Mouse (Mus musculus): ENCODE data around the gene Brd1. TPM values are rescaled to one million over a fixed set of nuclear protein-coding genes. Genes with fewer than 3 reads are reported as not detected.
A peak's percentile ranks its signal among the peaks of the same experiment; 100 is the strongest.
"Not testable (repeated sequence)": the region's sequence is repeated elsewhere in the genome, so short reads cannot be mapped to it uniquely, and the experiment has no call there.

Brd1 gene
- 10 to 100 TPM; 15.8 to 21.7 (median 20.6) TPM for polyA plus RNA-seq (2017; shearing (Covaris generic))

GRCm38 (mm10) chr15:88733834-88734571, at the start of gene Brd1:
Brd1 (minus strand) TSS chr15:88734233.
- peak; percentile 45 for ATAC-seq

GRCm38 (mm10) chr15:88774630-88775029, 40.6 kb upstream of the Brd1 start:
- ATAC-seq: not testable (repeated sequence)

- ATAC-seq: no peak
Measured at GRCm38 (mm10) chr15:88768537-88768936, 34.5 kb upstream of the Brd1 start.

- not testable (repeated sequence) for ATAC-seq
Measured at GRCm38 (mm10) chr15:88766139-88766538, 32.1 kb upstream of the Brd1 start.

GRCm38 (mm10) chr15:88761551-88761950, 27.5 kb upstream of the Brd1 start:
- ATAC-seq: no peak

GRCm38 (mm10) chr15:88758061-88758460, 24.0 kb upstream of the Brd1 start:
- no peak for ATAC-seq

GRCm38 (mm10) chr15:88755761-88756160, 21.7 kb upstream of the Brd1 start:
- no peak for ATAC-seq

GRCm38 (mm10) chr15:88754896-88755295, 20.9 kb upstream of the Brd1 start:
- ATAC-seq: no peak

- peak; percentile 5 for ATAC-seq
Measured at GRCm38 (mm10) chr15:88752403-88752733, 18.3 kb upstream of the Brd1 start.

GRCm38 (mm10) chr15:88751564-88752402, 17.8 kb upstream of the Brd1 start, which contains the start of gene Zbed4:
Zbed4 (plus strand) TSS chr15:88751660.
- peak; percentile 32 for ATAC-seq

GRCm38 (mm10) chr15:88750677-88751563, 16.9 kb upstream of the Brd1 start:
- peak; percentile 92 for ATAC-seq

GRCm38 (mm10) chr15:88750032-88750431, 16.0 kb upstream of the Brd1 start:
- ATAC-seq: no peak

GRCm38 (mm10) chr15:88749617-88750016, 15.6 kb upstream of the Brd1 start:
- ATAC-seq: not testable (repeated sequence)

GRCm38 (mm10) chr15:88745926-88746325, 11.9 kb upstream of the Brd1 start:
- no peak for ATAC-seq

- no peak for ATAC-seq
Measured at GRCm38 (mm10) chr15:88745347-88745746, 11.3 kb upstream of the Brd1 start.

- ATAC-seq: not testable (repeated sequence)
Measured at GRCm38 (mm10) chr15:88743371-88743770, 9.3 kb upstream of the Brd1 start.

- ATAC-seq: no peak
Measured at GRCm38 (mm10) chr15:88741366-88741765, 7.3 kb upstream of the Brd1 start.

GRCm38 (mm10) chr15:88738466-88738865, 4.4 kb upstream of the Brd1 start:
- ATAC-seq: no peak

- no peak for ATAC-seq
Measured at GRCm38 (mm10) chr15:88736166-88736565, 2.1 kb upstream of the Brd1 start.

GRCm38 (mm10) chr15:88733041-88733751, 837 bp downstream of the Brd1 start:
- ATAC-seq: peak; percentile 53

GRCm38 (mm10) chr15:88732405-88733020, 1.5 kb downstream of the Brd1 start:
- ATAC-seq: peak; percentile 30

- no peak for ATAC-seq
Measured at GRCm38 (mm10) chr15:88730717-88731116, 3.3 kb downstream of the Brd1 start.
